Mouse (Mus musculus) megakaryocyte-erythroid progenitor cell, adult 5-6 weeks (primary cell): ENCODE results near the gene Riiad1. TPM values are rescaled to one million over a fixed set of nuclear protein-coding genes. Genes with fewer than 3 reads are reported as not detected.
A peak's percentile ranks its signal among the peaks of the same experiment; 100 is the strongest.

Experiments
- ATAC-seq: replicated peaks from 2 replicates; pipeline ENCODE4 v1.8.0; 2016; ENCODE audit warnings: mild to moderate bottlenecking, inconsistent platforms; ENCODE audit not compliant: severe bottlenecking, poor library complexity, low FRiP score, low TSS enrichment
- total RNA-seq, 2 experiments: library from RNA; stranded (forward) in 1 of 2; stranded (reverse) in 1 of 2; fragments of 200-1000, 215-1000 nt in 1 of 2; fragments of >200 nt in 1 of 2; fragmentation: Nextera tagmentation in 1 of 2; gene quantifications; 2 replicates each; pipeline ENCODE4 v1.2.3; 2014 to 2017

Riiad1 gene
- total RNA-seq, 2 experiments from 2014 or later, result 3.9 TPM; not detected in 1

DNA sequence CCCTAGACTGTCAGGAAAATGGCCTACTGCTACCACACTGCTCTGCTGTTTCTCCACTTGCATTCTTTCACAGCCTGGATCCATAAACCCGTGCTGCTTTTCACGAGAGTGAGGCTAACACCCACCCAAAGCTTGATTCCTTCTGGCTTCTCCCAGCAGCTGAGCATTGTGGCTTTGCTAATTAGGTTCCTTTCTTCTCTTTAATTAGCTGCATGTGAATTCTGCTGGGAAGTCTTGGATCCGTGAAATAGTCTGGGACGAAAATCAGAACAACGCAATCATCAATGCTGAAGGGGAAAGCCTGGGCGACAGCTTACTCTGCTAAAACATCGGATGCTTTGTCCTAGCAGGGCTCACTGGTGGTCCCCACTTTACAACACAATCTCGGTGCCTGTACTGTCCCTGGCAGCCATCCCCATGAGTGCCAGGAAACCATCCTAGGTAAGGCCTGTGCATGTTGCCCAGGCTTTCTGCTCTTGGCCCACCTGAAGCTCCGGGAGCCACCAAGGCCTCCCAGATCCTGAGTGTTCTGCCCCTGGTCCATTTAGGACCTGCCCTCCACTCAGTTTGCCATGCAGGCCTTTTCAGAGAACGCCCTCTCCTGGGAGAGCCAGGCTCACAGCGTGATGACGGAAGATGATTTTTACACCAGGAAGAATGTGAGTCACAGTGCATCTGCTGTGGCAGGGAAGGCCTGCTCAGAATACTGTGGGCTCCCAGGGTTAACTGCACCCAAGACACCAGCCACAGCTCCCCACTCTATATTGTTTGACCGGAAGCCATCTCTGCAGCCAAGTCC is 14.3 kb downstream of the Riiad1 start:
- ATAC-seq, result no peak

DNA sequence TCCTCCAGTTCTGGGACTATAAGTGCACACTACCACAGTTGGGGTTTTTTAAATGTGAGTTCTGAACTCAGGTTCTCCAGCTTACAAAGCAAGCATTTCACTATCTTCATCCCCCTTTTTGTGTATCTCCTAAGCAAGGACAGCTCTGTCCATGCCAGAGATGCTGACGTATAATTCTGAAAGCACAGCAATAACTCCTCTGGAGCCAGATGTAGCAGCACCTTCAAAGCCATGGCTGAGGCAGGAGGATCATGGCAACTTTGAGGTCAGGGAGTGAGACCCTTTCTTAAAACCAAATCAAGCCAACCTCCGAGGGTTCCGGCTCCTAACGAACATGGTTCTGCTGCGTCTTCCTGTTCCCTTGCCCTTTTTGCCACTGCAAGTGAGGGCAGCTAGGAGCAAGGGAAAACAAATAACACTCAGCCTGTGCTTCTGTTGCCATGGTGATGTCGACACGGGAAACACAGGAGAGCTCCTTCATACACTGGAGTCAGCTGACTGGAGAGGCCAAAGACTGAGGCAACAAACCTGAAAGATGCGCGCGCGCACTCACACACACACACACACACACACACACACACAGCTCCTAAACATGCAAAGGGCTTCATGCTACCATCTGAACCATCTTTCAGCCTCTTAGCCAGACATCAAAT is 16.1 kb downstream of the Riiad1 start:
- no peak for ATAC-seq

DNA sequence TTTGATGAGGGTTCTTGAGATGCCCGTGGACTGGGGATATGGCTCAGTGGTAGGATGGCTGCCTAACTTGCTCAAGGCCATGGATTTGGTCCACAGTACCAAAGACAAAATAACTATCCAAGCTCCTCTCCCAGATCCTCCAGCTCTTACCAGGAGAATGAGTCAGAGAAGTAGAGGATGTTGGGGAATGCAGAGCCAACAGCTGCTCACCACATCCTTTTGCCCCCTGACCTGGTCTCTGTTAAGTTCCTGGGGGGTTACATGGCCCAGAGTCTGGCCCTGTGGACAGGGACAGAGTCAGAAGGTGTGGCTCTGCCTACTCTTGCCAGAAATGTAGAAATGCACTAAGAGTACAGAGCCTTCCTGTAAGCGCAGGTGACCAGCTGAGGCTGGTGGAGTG is 20.3 kb downstream of the Riiad1 start:
- no peak for ATAC-seq

DNA sequence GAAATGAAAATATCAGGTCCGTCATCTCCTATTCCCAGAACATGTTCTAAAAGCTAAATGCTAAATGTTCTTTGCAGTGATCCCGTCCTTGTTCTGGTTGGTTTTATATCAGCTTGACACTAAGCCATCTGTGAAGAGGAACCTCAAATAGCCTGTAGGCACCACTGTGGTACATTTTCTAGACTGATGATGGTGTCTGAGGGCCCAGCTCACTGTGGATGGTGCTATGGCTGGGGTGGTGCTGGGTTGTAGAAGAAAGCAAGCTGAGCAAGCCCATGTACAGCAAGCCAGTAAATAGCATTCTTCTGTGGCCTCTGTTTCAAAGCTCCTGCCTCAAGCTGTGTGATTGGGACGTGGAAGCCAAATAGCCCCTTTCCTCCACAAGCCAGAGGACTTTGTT is 23.1 kb downstream of the Riiad1 start:
- 0 out of 2 replicates have a peak, but pooled peaks have one; percentile 26 for ATAC-seq

DNA sequence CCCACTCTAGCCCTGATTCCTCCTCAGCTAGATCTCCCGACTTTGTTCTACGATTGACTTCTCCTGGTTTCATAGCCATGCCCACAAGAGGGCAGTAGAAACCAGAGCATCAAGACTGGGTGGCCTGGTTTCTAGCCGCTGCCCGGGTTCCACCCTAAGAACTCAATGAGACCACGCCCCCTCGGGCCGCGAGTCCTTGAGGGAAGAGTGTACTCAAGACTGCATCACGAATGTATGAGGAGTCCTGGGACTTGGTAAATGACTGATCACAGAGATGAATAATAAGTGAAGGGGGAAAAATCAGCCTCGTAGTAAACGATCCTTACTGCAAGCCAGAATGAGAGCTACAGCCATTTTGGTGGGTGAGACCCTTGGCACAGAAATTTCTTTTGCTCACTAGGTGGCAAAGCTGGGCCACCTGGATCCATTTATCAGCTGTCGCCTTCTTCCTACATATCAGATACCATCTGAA is 23.6 kb downstream of the Riiad1 start:
- peak; percentile 95 for ATAC-seq

DNA sequence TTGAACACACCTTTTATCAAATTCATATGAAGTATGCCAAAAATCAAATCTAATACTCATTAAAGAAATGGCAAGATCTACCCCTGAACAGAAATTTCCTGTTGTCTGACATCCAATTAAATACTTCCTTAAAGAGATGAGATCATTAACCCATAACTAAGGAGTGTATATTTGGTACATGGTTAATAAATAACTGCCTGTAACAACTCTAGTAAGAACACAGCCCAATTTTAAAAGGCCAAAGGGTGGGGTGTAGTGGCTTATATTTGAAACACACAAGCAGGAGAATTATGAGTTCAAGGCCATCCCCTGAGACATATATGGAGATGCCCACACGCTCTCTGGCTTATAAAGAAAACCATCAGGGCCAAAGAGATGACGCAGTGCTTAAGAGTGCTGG is 30.8 kb downstream of the Riiad1 start:
- no peak for ATAC-seq

DNA sequence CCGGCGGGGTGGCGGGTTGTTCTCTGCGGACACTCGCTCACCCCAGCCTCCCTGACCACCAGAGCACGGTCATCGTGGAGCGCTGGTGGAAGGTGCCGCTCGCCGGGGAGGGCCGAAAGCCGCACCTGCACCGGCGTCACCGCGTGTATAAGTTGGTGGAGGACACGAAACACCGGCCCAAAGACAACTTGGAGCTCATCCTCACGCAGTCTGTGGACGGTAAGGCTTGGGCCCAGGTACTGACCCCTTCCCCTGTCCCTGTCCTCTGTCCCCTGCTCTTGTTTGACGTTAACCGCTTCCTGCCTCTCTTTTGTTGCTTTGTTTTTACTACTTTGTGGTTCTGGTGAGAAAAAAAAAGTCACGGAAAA is 36.6 kb downstream of the Riiad1 start, which contains the start of gene Oaz3:
Oaz3 (minus strand) TSS at position 319 of the 368 bp plus-strand sequence.
- ATAC-seq, result peak; percentile 31

DNA sequence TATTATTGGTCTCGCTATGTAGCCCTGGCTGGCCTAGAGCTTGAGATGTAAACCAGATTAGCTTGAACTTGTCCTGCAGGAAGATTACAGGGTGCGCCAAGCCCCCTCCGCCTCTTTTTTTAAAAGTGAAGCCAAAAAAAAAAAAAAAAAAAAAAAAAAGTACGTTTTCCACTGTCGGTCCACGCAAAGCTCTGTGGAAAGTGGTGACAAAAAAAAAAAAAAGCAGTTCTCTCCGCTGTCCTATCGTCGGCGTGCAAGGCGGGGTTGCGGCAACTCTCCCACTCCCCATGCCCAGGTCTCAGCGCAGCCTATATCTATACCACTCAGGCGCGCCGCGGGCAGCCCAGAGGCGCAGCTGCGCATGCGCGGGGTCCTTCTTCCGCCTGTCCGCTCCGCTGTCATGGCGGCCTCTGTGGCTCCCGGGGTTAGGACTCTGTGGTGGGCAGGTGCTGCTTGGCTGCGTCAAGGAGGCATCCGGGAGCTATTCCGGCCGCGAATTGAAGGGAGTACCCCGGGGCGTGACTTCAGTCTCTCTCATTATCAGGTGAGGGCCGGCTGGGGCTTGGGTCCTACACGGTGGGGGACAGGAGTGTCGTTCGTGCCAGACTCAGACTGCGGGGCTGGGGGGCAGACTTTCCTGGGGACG is 37.1 kb downstream of the Riiad1 start, which contains the start of gene Mrpl9:
Mrpl9 (plus strand) TSS at position 368 of the 646 bp plus-strand sequence.
- peak; percentile 96 for ATAC-seq

DNA sequence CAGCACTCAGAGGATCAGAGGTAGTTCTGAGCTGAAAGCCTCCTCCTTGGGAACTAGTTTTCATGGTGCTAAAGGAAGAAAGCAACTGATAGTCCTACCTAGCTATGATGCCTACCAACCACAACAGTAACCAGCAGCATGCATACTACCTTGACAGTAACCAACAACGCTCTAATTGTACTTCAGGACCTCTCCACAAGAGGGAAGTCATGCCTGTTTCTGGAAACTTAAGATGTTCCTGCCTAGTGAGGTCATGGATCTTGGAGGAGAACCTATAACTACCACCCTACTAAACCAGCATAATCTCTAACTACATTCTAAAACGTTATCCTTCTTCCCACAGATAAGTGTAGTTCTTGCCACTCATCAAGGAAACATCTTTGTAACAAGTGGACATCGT is 39.0 kb downstream of the Riiad1 start:
- ATAC-seq, result peak; percentile 56

DNA sequence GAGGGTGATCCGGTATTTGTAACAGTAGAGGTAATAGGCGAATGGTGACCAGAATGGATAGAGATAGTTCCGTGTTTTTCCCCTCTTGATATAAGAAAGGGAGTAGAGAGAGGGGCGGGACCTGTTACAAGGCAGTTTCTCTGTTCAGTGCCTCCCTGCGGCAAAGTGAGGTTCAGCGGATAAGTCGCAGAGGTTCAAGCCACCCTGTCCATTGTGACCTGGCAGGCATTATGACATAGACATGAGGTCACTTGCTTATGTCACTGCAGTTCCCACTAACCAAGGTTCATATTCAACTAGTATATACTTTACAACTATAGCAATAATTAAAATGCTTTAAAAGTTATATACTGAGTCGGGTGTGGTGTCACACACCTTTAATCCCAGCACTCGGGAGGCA is 43.7 kb downstream of the Riiad1 start:
- ATAC-seq, result no peak

DNA sequence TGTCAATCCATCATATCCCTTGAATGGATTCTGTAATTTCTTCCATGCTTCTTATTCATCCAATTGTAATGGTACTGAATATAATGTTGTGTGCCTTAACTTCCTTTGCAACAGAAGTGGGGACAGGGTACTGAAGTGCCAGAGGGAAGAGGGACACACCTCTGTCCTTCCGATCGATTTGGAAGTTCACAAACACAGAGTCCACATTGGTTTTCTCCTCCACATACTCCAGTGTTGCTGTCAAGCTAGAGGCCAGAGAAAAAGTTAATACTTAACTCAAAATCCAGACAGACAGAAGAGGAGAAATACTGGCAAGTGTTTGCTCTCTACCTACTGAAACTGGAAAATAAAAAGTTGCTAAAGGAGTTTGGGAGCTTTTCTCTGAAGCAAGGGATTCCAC is 45.8 kb downstream of the Riiad1 start:
- no peak for ATAC-seq

DNA sequence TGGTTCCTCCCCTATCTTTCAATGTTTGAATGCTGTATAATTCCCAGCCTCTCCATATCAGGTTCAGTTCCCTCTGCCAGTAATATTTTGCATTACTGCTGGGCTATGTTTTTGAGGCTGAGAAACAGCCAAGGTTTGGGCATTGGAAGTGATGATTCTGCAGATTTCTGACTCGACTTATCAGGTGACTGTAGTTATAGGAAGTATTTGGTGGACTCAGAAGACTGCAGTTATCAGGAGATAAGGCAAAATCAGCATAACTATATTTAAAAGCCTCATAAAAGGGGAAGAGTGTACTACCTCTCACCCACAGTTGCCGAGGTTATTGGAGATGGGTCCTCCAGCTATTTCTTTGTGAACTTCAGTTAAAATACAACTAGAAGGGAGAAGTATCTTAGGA is 49.2 kb downstream of the Riiad1 start:
- no peak for ATAC-seq

Other genes starting within 250 kb of the Riiad1 start
- gene Gm4778, start 216.3 kb downstream of the Riiad1 start, total RNA-seq (2014; fragmentation: Nextera tagmentation), result not detected in 2 replicates
- gene Gm4778, start 216.3 kb downstream of the Riiad1 start, total RNA-seq (2017), result not detected in 2 replicates
- gene Them4, start 170.3 kb downstream of the Riiad1 start, total RNA-seq (2014; fragmentation: Nextera tagmentation), result 2.9 and 4.3 TPM in 2 replicates
- gene Them4, start 170.3 kb downstream of the Riiad1 start, total RNA-seq (2017), result 0.38 and 4.8 TPM in 2 replicates
- not detected in 2 replicates for gene Them5, start 138.2 kb downstream of the Riiad1 start, total RNA-seq (2014; fragmentation: Nextera tagmentation)
- not detected in 2 replicates for gene Them5, start 138.2 kb downstream of the Riiad1 start, total RNA-seq (2017)
- gene C2cd4d, start 117.9 kb downstream of the Riiad1 start, total RNA-seq (2014; fragmentation: Nextera tagmentation), result not detected in 2 replicates
- not detected in 2 replicates for gene C2cd4d, start 117.9 kb downstream of the Riiad1 start, total RNA-seq (2017)
- 4.6 TPM in 1 of 2 replicates, not detected in the other for gene Rorc, start 107.5 kb downstream of the Riiad1 start, total RNA-seq (2014; fragmentation: Nextera tagmentation)
- gene Rorc, start 107.5 kb downstream of the Riiad1 start, total RNA-seq (2017), result 0.15 TPM in 1 of 2 replicates, not detected in the other
- gene Lingo4, start 81.8 kb downstream of the Riiad1 start, total RNA-seq (2014; fragmentation: Nextera tagmentation), result 1.0 TPM in 1 of 2 replicates, not detected in the other
- 0.28 TPM in 1 of 2 replicates, not detected in the other for gene Lingo4, start 81.8 kb downstream of the Riiad1 start, total RNA-seq (2017)
- gene Tdrkh, start 67.1 kb downstream of the Riiad1 start, total RNA-seq (2014; fragmentation: Nextera tagmentation), result 2.3 and 12.0 TPM in 2 replicates
- gene Tdrkh, start 67.1 kb downstream of the Riiad1 start, total RNA-seq (2017), result 4.7 and 6.8 TPM in 2 replicates
- gene Mrpl9, start 37.0 kb downstream of the Riiad1 start, total RNA-seq (2014; fragmentation: Nextera tagmentation), result 47.9 and 62.5 TPM in 2 replicates
- 92.4 and 99.0 TPM in 2 replicates for gene Mrpl9, start 37.0 kb downstream of the Riiad1 start, total RNA-seq (2017)
- not detected in 2 replicates for gene Oaz3, start 36.4 kb downstream of the Riiad1 start, total RNA-seq (2014; fragmentation: Nextera tagmentation)
- not detected in 2 replicates for gene Oaz3, start 36.4 kb downstream of the Riiad1 start, total RNA-seq (2017)
- not detected in 2 replicates for gene Celf3, start 2.0 kb downstream of the Riiad1 start, total RNA-seq (2014; fragmentation: Nextera tagmentation)
- not detected in 2 replicates for gene Celf3, start 2.0 kb downstream of the Riiad1 start, total RNA-seq (2017)
- 24.2 and 45.2 TPM in 2 replicates for gene Snx27, start 102.4 kb upstream of the Riiad1 start, total RNA-seq (2014; fragmentation: Nextera tagmentation)
- 30.2 and 30.5 TPM in 2 replicates for gene Snx27, start 102.4 kb upstream of the Riiad1 start, total RNA-seq (2017)
- gene Gm10972, start 162.8 kb upstream of the Riiad1 start, total RNA-seq (2014; fragmentation: Nextera tagmentation), result not detected in 2 replicates
- gene Gm10972, start 162.8 kb upstream of the Riiad1 start, total RNA-seq (2017), result not detected in 2 replicates
- gene Tuft1, start 178.5 kb upstream of the Riiad1 start, total RNA-seq (2014; fragmentation: Nextera tagmentation), result 6.6 and 6.7 TPM in 2 replicates
- gene Tuft1, start 178.5 kb upstream of the Riiad1 start, total RNA-seq (2017), result 7.4 and 10.4 TPM in 2 replicates
- gene Selenbp2, start 213.2 kb upstream of the Riiad1 start, total RNA-seq (2014; fragmentation: Nextera tagmentation), result 0.74 and 7.0 TPM in 2 replicates
- gene Selenbp2, start 213.2 kb upstream of the Riiad1 start, total RNA-seq (2017), result 1.1 TPM in 1 of 2 replicates, not detected in the other